Mouse (Mus musculus): ENCODE results near the gene Arg1. TPM values are rescaled to one million over a fixed set of nuclear protein-coding genes. Genes with fewer than 3 reads are reported as not detected.
A peak's percentile ranks its signal among the peaks of the same experiment; 100 is the strongest.

Arg1 gene
- total and polyA plus RNA-seq, 2 experiments from 2014 or later: 0.73 to 2.1 TPM

- peak; percentile 69 for DNase-seq
- no peak overlapping the region for H3K9ac ChIP-seq
- no peaks in the 10 kb centered on the region for H3K27me3 ChIP-seq (ENCODE audit: insufficient read depth, low read length)
- no peak overlapping the region for H3K27ac ChIP-seq (ENCODE audit: low read depth, low read length)
- no peaks in the 10 kb centered on the region for H3K9me3 ChIP-seq (ENCODE audit: low read length)
- peak; percentile 61 for TF ChIP-seq CTCF (IDR thresholded peaks at IDR 0.05; ENCODE audit: low read depth)
- H3K36me3 ChIP-seq (ENCODE audit: insufficient read depth): no peaks in the 10 kb centered on the region
- no peaks in the 10 kb centered on the region for H3K4me1 ChIP-seq (ENCODE audit: insufficient read depth)
- peak; percentile 75 for ATAC-seq
- H3K4me2 ChIP-seq (ENCODE audit: low read depth): no peak overlapping the region
- no peak overlapping the region for H3K4me3 ChIP-seq (ENCODE audit: low read depth, low read length)
- WGBS: 40% methylated on average over 2 of the region's 2 CpGs
Observed at GRCm38 (mm10) chr10:24961112-24961511, 33.8 kb upstream of the Arg1 start.

GRCm38 (mm10) chr10:24959043-24959916 is 32.0 kb upstream of the Arg1 start:
- no peak overlapping the region for H3K4me3 ChIP-seq (ENCODE audit: low read depth, low read length)
- WGBS: 39% methylated on average over 15 of the region's 15 CpGs
- H3K27ac ChIP-seq (ENCODE audit: low read depth, low read length): no peak overlapping the region
- no peak for ATAC-seq
- no peak overlapping the region for H3K9ac ChIP-seq
- no peaks in the 10 kb centered on the region for H3K36me3 ChIP-seq (ENCODE audit: insufficient read depth)
- no peak overlapping the region for H3K4me2 ChIP-seq (ENCODE audit: low read depth)
- H3K9me3 ChIP-seq (ENCODE audit: low read length): no peaks in the 10 kb centered on the region
- no peaks in the 10 kb centered on the region for H3K4me1 ChIP-seq (ENCODE audit: insufficient read depth)
- no peaks in the 10 kb centered on the region for H3K27me3 ChIP-seq (ENCODE audit: insufficient read depth, low read length)
- no peak for TF ChIP-seq CTCF (IDR thresholded peaks at IDR 0.05; ENCODE audit: low read depth)
- DNase-seq: peak; percentile 37

GRCm38 (mm10) chr10:24958280-24959042 is 31.2 kb upstream of the Arg1 start:
- no peak overlapping the region for H3K9ac ChIP-seq
- no peaks in the 10 kb centered on the region for H3K9me3 ChIP-seq (ENCODE audit: low read length)
- 76% methylated on average over 15 of the region's 15 CpGs for WGBS
- H3K4me3 ChIP-seq (ENCODE audit: low read depth, low read length): no peak overlapping the region
- DNase-seq: no peak
- ATAC-seq: no peak
- H3K27me3 ChIP-seq (ENCODE audit: insufficient read depth, low read length): no peaks in the 10 kb centered on the region
- H3K4me1 ChIP-seq (ENCODE audit: insufficient read depth): no peaks in the 10 kb centered on the region
- no peak overlapping the region for H3K27ac ChIP-seq (ENCODE audit: low read depth, low read length)
- no peaks in the 10 kb centered on the region for H3K36me3 ChIP-seq (ENCODE audit: insufficient read depth)
- no peak overlapping the region for H3K4me2 ChIP-seq (ENCODE audit: low read depth)
- no peak for TF ChIP-seq CTCF (IDR thresholded peaks at IDR 0.05; ENCODE audit: low read depth)

GRCm38 (mm10) chr10:24953876-24954275 is 26.6 kb upstream of the Arg1 start:
- Histone ChIP-seq H3K4me1 (ENCODE audit: insufficient read depth) (no peaks in the 10 kb centered on the region), H3K4me2 (ENCODE audit: low read depth) (no peak overlapping the region), H3K4me3 (ENCODE audit: low read depth, low read length) (no peak overlapping the region), H3K27ac (ENCODE audit: low read depth, low read length) (no peak overlapping the region), H3K27me3 (ENCODE audit: insufficient read depth, low read length) (no peaks in the 10 kb centered on the region), H3K9me3 (ENCODE audit: low read length) (no peaks in the 10 kb centered on the region), H3K9ac (no peak overlapping the region), H3K36me3 (ENCODE audit: insufficient read depth) (no peaks in the 10 kb centered on the region)
- WGBS: 89% methylated on average over 6 of the region's 6 CpGs
- no peak for DNase-seq
- TF ChIP-seq CTCF (IDR thresholded peaks at IDR 0.05; ENCODE audit: low read depth): no peak
- ATAC-seq: no peak

- Histone ChIP-seq H3K27ac (ENCODE audit: low read depth, low read length) (no peak overlapping the region), H3K4me2 (ENCODE audit: low read depth) (no peak overlapping the region), H3K27me3 (ENCODE audit: insufficient read depth, low read length) (no peaks in the 10 kb centered on the region), H3K4me1 (ENCODE audit: insufficient read depth) (no peaks in the 10 kb centered on the region), H3K9ac (no peak overlapping the region), H3K4me3 (ENCODE audit: low read depth, low read length) (no peak overlapping the region), H3K36me3 (ENCODE audit: insufficient read depth) (no peaks in the 10 kb centered on the region), H3K9me3 (ENCODE audit: low read length) (no peaks in the 10 kb centered on the region)
- 63% methylated on average over 7 of the region's 7 CpGs for WGBS
- ATAC-seq (no peak), DNase-seq (no peak)
- no peak for TF ChIP-seq CTCF (IDR thresholded peaks at IDR 0.05; ENCODE audit: low read depth)
Observed at GRCm38 (mm10) chr10:24952549-24952948, 25.3 kb upstream of the Arg1 start.

DNA sequence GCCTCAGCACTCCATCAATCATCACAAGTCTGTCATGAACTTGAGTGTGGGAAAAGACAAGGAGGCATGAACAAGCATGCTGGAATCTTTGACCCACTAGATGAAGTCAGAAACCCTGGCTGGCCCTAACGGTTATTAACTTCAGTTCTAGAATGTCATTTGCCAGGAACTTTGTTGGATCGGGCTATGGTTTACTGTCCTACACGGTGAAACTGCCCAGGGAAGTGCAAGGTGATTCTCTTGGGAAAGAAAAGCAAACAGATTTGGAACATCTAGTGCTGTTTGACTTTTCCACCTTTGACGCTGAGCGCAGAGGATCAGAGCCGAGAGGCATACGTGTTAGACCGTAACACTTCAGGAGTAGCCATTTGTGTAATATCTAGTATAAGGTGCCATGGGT is 24.3 kb upstream of the Arg1 start:
- no peak overlapping the region for H3K9ac ChIP-seq
- ATAC-seq (no peak), DNase-seq (no peak)
- H3K27ac ChIP-seq (ENCODE audit: low read depth, low read length): no peak overlapping the region
- TF ChIP-seq CTCF (IDR thresholded peaks at IDR 0.05; ENCODE audit: low read depth): no peak
- H3K4me1 ChIP-seq (ENCODE audit: insufficient read depth): no peaks in the 10 kb centered on the region
- no peaks in the 10 kb centered on the region for H3K27me3 ChIP-seq (ENCODE audit: insufficient read depth, low read length)
- no peaks in the 10 kb centered on the region for H3K36me3 ChIP-seq (ENCODE audit: insufficient read depth)
- no peak overlapping the region for H3K4me3 ChIP-seq (ENCODE audit: low read depth, low read length)
- no peaks in the 10 kb centered on the region for H3K9me3 ChIP-seq (ENCODE audit: low read length)
- WGBS: 92% methylated on average over 8 of the region's 8 CpGs
- no peak overlapping the region for H3K4me2 ChIP-seq (ENCODE audit: low read depth)

DNA sequence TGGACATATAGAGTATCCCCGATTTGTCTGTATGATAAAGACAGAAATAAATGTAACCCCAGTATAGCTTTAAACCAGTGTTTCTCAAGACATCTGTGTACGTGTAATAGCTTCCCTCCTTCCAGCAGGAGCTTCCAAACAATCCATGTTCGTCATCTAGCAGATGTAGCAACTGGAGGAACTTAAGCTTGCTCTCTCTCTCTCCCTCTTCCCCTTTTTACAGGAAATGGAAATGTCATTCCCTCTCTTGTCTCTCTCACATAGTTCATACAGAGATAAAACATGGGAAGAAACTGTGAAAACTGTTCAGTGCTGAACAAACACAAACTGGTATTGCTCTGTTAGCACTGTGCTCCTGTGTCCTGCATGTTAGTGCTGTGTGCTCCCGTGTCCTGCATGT is 22.9 kb upstream of the Arg1 start:
- DNase-seq (no peak), ATAC-seq (no peak)
- H3K9ac ChIP-seq: no peak overlapping the region
- no peak overlapping the region for H3K4me2 ChIP-seq (ENCODE audit: low read depth)
- no peaks in the 10 kb centered on the region for H3K9me3 ChIP-seq (ENCODE audit: low read length)
- 85% methylated on average over 4 of the region's 4 CpGs for WGBS
- H3K4me3 ChIP-seq (ENCODE audit: low read depth, low read length): no peak overlapping the region
- no peaks in the 10 kb centered on the region for H3K36me3 ChIP-seq (ENCODE audit: insufficient read depth)
- no peak overlapping the region for H3K27ac ChIP-seq (ENCODE audit: low read depth, low read length)
- H3K4me1 ChIP-seq (ENCODE audit: insufficient read depth): no peaks in the 10 kb centered on the region
- TF ChIP-seq CTCF (IDR thresholded peaks at IDR 0.05; ENCODE audit: low read depth): no peak
- H3K27me3 ChIP-seq (ENCODE audit: insufficient read depth, low read length): no peaks in the 10 kb centered on the region

Data from forebrain, postnatal 0 days (tissue).